Mouse (Mus musculus) megakaryocyte-erythroid progenitor cell, adult 5 weeks (primary cell): Measurements from ENCODE around the gene Vmn2r120. TPM values are rescaled to one million over a fixed set of nuclear protein-coding genes. Genes with fewer than 3 reads are reported as not detected.

Experiments used
- polyA plus RNA-seq: library from polyadenylated mRNA; stranded (reverse); fragments of >175 nt; gene quantifications from 2 replicates; pipeline ENCODE4 v1.2.3, GENCODE M21; 2012

Gene Vmn2r120
- 0.01 TPM in 2 replicates for polyA plus RNA-seq

GRCm38 (mm10) chr17:57545405-57545804, at the start of gene Vmn2r120:
Gene Vmn2r120 (minus strand): TSS chr17:57545505.

Other genes starting within 250 kb of the Vmn2r120 start
- gene Adgre1, start 186.8 kb downstream of the Vmn2r120 start, polyA plus RNA-seq, result 0.24 and 0.71 TPM in 2 replicates
- not detected in 2 replicates for gene Gm21834, start 196.7 kb upstream of the Vmn2r120 start, polyA plus RNA-seq
- not detected in 2 replicates for gene Cntnap5c, start 224.1 kb upstream of the Vmn2r120 start, polyA plus RNA-seq